Mouse (Mus musculus): ENCODE results near the gene Map3k13.
"Not testable (repeated sequence)": the region's sequence is repeated elsewhere in the genome, so short reads cannot be mapped to it uniquely, and the experiment has no call there.

The Map3k13 gene

GRCm38 (mm10) chr16:21906902-21907301 lies 112.8 kb downstream of the Map3k13 start:
- DNase-seq (ENCODE audit: low read depth, low spot score): no peak

GRCm38 (mm10) chr16:21908906-21909305 lies 114.8 kb downstream of the Map3k13 start:
- not testable (repeated sequence) for DNase-seq (ENCODE audit: low read depth, low spot score)

- DNase-seq (ENCODE audit: low read depth, low spot score): no peak
Observed at GRCm38 (mm10) chr16:21913347-21913746, 119.2 kb downstream of the Map3k13 start.

- no peak for DNase-seq (ENCODE audit: low read depth, low spot score)
Observed at GRCm38 (mm10) chr16:21916681-21917080, 122.5 kb downstream of the Map3k13 start.

GRCm38 (mm10) chr16:21928471-21928870 lies 134.3 kb downstream of the Map3k13 start:
- DNase-seq (ENCODE audit: low read depth, low spot score): no peak

GRCm38 (mm10) chr16:21946761-21947715 lies 152.9 kb downstream of the Map3k13 start, which contains the start of gene Tmem41a:
Tmem41a (minus strand) TSS chr16:21947552.
- DNase-seq (ENCODE audit: low read depth, low spot score): peak; percentile 76

- no peak for DNase-seq (ENCODE audit: low read depth, low spot score)
Observed at GRCm38 (mm10) chr16:21955591-21955990, 161.4 kb downstream of the Map3k13 start.

GRCm38 (mm10) chr16:21965576-21965975 lies 171.4 kb downstream of the Map3k13 start:
- DNase-seq (ENCODE audit: low read depth, low spot score): no peak

- no peak for DNase-seq (ENCODE audit: low read depth, low spot score)
Observed at GRCm38 (mm10) chr16:21969874-21970273, 175.7 kb downstream of the Map3k13 start.

- no peak for DNase-seq (ENCODE audit: low read depth, low spot score)
Observed at GRCm38 (mm10) chr16:21970536-21970935, 176.4 kb downstream of the Map3k13 start.

GRCm38 (mm10) chr16:21971446-21971845 lies 177.3 kb downstream of the Map3k13 start:
- no peak for DNase-seq (ENCODE audit: low read depth, low spot score)

GRCm38 (mm10) chr16:21976203-21976602 lies 182.1 kb downstream of the Map3k13 start:
- no peak for DNase-seq (ENCODE audit: low read depth, low spot score)

GRCm38 (mm10) chr16:21977347-21977746 lies 183.2 kb downstream of the Map3k13 start:
- DNase-seq (ENCODE audit: low read depth, low spot score): no peak
